Mouse (Mus musculus) layer of hippocampus, postnatal 14 days (tissue): ENCODE results near the gene Ciao2b. TPM values are rescaled to one million over a fixed set of nuclear protein-coding genes. Genes with fewer than 3 reads are reported as not detected.
"Not testable (repeated sequence)": the region's sequence is repeated elsewhere in the genome, so short reads cannot be mapped to it uniquely, and the experiment has no call there.

Source experiments
- DNase-seq, 2 experiments: peaks; one replicate each; pipeline ENCODE4 v3.0.0; 2021 to 2022; ENCODE audit warnings: low spot score in 2 of 2, mixed read lengths in 1 of 2
- long read RNA-seq, 2 experiments: library from polyadenylated mRNA; stranded (forward); transcript quantifications; one replicate each; pipeline ENCODE4 v2.0.0; 2021
- total RNA-seq, 2 experiments: library from RNA; stranded (reverse); gene quantifications; 2 replicates each; pipeline ENCODE4 v1.2.3; 2021

Gene Ciao2b
- 10 to 100 TPM; 26.1 to 28.2 TPM for total RNA-seq
- long read RNA-seq, experiment 1, transcript Ciao2b-203 (5 exons, 918 nt): major isoform, 20 of 22 reads
- long read RNA-seq, experiment 1, partial matches to known transcripts: 0 of 22 reads
- long read RNA-seq, experiment 1, other reads (novel, unspliced or antisense): 0 of 22 reads
- long read RNA-seq, experiment 2, transcript Ciao2b-203 (5 exons, 918 nt): major isoform, 39 of 44 reads
- long read RNA-seq, experiment 2, partial matches to known transcripts: 0 of 44 reads
- long read RNA-seq, experiment 2, other reads (novel, unspliced or antisense): 1 of 44 reads

DNA sequence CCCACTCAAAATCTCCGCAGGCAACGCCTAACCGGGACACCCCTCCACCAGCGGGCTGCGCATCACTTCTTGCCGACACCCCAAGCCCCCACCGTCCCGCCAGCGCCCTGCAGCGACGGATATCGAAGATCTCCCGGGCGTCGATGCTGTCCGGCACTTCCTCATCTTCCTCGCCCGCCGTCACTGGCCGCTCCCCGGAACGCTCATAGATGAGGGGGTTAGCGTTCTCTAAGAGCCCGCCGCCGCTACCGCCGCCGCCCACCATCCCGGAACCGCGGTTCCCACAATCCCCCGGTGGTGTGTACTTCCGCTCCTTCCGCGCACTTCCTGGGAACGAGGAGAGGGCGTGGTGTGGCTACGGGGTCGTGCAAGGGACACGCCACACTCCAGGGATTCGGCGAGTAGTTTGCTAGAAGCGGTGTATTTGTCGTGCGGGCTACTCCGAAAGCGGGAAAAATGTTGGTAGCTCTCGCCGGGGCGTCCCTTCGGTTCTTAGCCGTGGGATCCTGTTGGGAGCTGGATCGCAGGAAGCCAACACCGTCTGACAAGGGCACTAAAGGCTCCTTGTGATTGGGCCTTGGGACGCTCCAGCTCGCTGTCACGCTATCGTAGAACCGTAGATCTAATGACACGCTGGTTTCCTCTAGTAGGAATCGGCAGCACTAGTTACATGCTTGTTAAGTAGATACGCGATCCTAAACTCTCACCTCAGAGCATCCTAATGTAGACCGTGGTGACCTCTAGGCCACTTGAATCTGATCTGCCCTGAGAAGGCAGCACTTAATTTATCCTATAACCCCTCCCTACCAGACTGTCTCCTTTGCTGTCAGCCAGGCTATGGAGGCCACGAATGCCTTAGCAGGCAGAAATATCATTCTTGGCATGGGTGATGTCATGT, at the start of gene Ciao2b:
Gene Ciao2b, minus strand, starts transcription at position 540 of the 898 bp plus-strand sequence.
- peak; percentile 88 to 91 for DNase-seq

DNA sequence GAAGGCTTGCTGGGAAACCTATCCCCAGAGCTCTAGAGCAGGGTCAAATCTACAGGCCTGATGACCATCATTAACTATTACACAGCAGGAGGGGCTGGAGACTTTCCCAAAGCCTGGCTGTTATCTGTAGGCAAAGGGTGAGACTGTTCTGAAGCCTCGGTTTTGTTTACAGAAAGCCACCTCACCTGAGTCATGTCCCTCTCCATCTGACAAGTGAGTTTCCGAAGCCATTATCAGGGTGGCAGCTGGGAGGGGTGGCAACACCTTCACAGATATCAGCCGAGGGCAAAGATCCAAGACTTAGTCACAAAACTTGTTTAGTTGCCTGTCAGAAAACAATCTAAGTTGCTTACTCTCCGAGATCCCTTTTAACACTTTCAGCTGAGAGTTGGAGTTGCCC, 46.7 kb upstream of the Ciao2b start:
- DNase-seq: no peak

- no peak for DNase-seq
These were observed 13.8 kb upstream of the Ciao2b start for GRCm38 (mm10) chr8:104655614-104656013.

- DNase-seq: peak; percentile 51 to 92
These were observed 13.2 kb upstream of the Ciao2b start for GRCm38 (mm10) chr8:104654984-104655383.

GRCm38 (mm10) chr8:104644187-104644586, 2.4 kb upstream of the Ciao2b start:
- not testable (repeated sequence) for DNase-seq

DNA sequence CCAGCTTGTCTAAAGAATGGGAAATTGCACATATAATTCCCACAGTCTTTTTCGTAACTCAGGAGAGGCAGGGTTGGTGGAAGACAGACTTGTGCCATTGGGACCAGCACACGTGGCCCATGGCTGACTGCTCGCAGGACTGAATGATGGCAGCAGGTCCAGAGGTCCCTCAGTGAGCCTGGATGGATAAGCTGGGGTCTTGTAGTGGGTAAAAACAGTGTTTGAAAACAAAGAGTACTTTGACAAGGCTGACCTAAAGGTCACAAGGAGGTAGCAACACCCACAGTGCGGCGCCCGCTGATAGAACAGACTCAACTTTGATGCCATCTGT, 524 bp upstream of the Ciao2b start:
- no peak for DNase-seq

- no peak for DNase-seq
These were observed 864 bp downstream of the Ciao2b start for GRCm38 (mm10) chr8:104640831-104641370.

GRCm38 (mm10) chr8:104640241-104640640, 1.5 kb downstream of the Ciao2b start:
- DNase-seq: no peak

DNA sequence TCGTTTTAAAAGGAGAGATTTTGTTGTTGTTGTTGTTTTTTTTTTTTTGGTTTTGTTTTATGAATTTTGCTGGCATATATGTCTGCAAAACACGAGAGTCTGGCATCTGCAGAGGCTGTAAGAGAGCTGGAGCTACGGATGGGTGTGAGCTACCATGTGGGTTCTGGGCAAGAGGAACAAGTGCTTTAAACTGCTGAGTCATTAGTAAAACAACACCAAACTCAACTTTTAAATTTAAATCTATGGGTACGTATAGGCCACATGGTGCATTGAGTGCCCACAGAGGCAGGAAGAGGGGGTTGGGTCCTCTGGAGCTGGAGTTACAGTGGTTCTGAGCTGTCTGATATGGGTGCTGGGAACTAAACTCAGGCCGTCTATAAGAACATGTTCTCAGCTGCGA, 3.8 kb downstream of the Ciao2b start:
- no peak for DNase-seq

DNA sequence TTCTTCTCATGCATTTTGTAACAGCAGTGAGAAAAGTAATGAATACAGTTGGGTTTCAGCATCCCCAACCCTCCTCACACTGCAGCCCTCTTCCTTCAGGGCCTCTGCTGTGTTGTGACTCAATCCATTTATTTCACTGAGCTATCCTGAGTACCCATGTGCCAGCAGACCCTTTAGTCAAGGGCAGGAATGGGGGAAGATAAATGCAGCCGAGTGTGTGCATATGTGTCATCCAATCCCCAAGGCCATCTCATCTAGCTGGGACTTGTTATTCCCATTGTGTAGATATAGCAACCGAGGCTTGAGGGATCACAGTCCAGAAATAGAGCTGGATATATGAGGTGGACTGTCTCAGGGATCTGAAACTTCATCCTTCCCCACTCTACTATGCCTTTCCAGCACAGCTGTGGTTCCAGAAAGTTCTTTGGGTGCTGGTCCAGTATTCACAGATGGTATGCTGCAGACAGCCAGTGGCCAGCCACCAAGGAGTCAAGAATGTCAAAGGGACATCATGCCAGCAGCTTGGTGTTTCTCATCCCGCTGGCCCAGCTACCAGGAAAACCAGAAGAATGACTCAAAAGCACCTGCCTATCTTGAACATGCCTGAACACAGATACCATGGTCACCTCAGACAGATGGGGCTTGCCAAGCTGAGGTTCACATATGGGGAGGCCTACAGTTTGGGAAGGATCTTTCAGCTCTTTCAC, 6.6 kb downstream of the Ciao2b start:
- DNase-seq: no peak

- DNase-seq: no peak
These were observed 8.5 kb downstream of the Ciao2b start for GRCm38 (mm10) chr8:104633156-104633744.

DNA sequence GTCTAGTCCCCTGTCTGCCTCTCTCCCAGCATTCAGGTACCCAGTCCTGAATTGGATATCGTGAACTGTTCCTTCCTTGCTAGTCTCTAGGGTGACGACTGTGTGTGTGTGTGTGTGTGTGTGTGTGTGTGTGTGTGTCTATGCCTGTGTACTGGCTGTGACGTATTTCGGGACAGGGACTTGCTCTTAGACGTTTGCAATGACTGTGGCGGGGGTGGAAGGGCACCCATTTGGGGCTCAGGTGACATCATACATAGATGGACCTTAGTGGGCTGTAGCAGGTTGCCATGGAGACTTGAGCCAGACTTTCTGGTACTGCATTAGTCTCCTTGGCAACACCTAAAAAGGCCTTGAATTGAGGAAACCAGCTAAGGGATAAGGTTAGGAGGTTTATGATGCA, 9.3 kb downstream of the Ciao2b start:
- no peak for DNase-seq

DNA sequence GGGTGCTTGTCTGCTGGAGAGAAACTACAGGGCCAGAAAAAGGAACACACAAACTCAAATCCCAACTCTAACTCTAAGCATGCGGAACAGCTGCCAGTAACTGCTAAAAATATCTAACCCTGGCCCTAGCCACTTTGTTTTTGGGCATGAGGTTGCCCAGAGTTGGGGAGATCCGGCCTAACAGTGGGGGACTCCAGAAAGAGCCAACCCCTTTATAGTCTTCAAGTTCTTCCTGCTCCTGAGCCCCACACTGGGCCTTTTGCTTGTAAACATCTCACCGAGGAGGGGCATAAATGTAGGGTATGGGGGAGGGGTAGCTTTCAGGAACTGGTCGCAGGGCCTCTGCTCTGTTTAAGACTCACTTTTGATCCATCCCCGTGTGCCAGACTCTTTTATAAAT, 9.8 kb downstream of the Ciao2b start:
- DNase-seq: no peak

- DNase-seq: no peak
These were observed 10.6 kb downstream of the Ciao2b start, which contains the start of gene Rrad for GRCm38 (mm10) chr8:104630981-104631663. Rrad (minus strand) TSS chr8:104631327.

GRCm38 (mm10) chr8:104630574-104630973, 11.2 kb downstream of the Ciao2b start:
- DNase-seq: no peak

DNA sequence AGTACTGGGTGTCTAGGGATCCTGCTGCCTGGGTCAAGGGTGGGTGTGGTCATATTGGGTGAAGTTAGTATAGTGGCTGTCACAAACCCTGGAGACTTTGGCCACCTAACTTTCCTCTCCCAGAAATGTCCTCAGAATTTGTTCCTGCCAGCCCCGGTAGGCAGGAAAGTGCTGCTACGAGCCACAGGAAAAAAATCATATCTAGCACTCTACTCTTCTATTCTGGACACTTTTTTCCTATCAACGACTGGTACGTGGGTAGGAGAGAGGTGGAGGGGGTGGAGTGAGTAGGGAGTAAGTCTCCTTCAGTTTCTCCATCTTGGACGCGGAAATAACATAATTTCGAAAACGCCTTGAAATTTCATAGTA, 11.7 kb downstream of the Ciao2b start:
- DNase-seq: no peak

GRCm38 (mm10) chr8:104629306-104630110, 12.3 kb downstream of the Ciao2b start:
- no peak for DNase-seq

DNA sequence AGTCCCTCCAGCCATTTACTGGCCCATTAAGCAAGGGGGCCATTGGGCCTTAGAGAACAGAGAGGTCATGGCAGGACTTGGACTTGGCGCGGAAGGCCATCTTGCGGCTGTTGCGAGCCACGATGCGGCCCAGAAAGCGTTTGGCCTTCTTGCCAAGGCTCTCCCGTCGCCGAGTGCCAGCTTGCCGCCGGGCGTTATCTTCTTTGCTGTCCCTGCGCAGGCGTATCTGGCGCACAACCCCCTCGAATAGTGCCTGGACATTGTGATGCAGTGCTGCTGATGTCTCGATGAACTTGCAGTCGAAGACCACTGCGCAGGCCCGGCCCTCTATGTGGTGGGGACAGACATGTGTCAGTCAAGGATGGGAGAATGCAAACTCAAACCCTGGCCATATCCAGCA, 13.4 kb downstream of the Ciao2b start:
- DNase-seq: no peak

DNA sequence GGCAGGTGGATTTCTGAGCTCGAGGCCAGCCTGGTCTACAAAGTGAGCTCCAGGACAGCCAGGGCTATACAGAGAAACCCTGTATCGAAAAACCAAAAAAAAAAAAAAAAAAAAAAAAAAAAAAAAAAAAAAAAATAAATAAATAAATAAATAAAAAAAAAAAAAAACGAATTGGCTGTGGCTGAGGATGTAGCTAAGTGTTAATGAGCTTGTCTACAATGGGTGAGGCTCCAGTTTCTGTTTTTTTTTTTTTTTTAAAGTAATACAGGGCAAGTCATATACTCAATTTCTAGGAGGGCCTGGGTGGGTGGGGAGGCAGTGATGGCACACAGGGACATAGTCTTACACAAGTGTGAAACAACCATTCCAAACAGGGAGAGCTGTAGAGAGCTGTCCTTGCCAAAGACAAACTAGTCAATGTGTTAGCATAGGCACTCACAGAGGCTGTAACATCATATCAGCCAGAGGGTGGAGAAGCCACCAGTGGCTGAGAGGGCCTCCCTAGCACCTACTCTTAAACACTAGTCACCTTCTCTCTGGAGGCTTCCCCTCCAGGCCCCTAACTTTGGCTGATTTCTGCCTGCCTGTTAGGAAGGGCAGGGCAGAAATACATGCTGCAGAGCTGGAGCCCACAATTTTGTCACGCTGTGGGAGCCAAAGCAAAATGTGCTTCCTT, 14.6 kb downstream of the Ciao2b start:
- no peak for DNase-seq
